Mouse (Mus musculus) limb, embryonic 13.5 days (tissue): ENCODE data around the gene Habp2. TPM values are rescaled to one million over a fixed set of nuclear protein-coding genes. Genes with fewer than 3 reads are reported as not detected.

Source experiments
- ATAC-seq: fragments of 200-750 bp; cut with Nextera tagmentation; 2 replicates; pipeline ENCODE4 v1.8.0; 2017; ENCODE audit warnings: low read depth, moderate number of reproducible peaks, moderate TSS enrichment; ENCODE audit not compliant: low FRiP score
- H3K27ac ChIP-seq: fragments of 300-500 bp; sonication (generic); 2 replicates; pipeline ENCODE4 v1.5.1; 2015; ENCODE audit warnings: inconsistent platforms, mild to moderate bottlenecking, moderate library complexity
- H3K27me3 ChIP-seq: fragments of 300-500 bp; sonication (generic); 2 replicates; pipeline ENCODE4 v1.6.1; 2015; ENCODE audit warnings: mild to moderate bottlenecking, inconsistent platforms
- H3K36me3 ChIP-seq: fragments of 300-500 bp; sonication (generic); 2 replicates; pipeline ENCODE4 v1.6.1; 2015; ENCODE audit warnings: inconsistent platforms, mild to moderate bottlenecking, moderate library complexity
- H3K4me1 ChIP-seq: fragments of 300-500 bp; sonication (generic); 2 replicates; pipeline ENCODE4 v1.6.1; 2015; ENCODE audit warnings: inconsistent platforms
- H3K4me2 ChIP-seq: fragments of 300-500 bp; sonication (generic); replicated peaks from 2 replicates; pipeline ENCODE4 v1.6.1; 2015; ENCODE audit warnings: inconsistent platforms, mild to moderate bottlenecking, moderate library complexity
- H3K4me3 ChIP-seq: fragments of 300-500 bp; sonication (generic); 2 replicates; pipeline ENCODE4 v1.5.1; 2015; ENCODE audit warnings: moderate library complexity, mild to moderate bottlenecking, inconsistent platforms
- H3K9ac ChIP-seq: fragments of 300-500 bp; sonication (generic); 2 replicates; pipeline ENCODE4 v1.6.1; 2015; ENCODE audit warnings: mild to moderate bottlenecking, inconsistent platforms
- H3K9me3 ChIP-seq: fragments of 300-500 bp; sonication (generic); 2 replicates; pipeline ENCODE4 v1.6.1; 2016; ENCODE audit warnings: inconsistent platforms
- WGBS: fragments of 180-500 bp; shearing (Covaris S2); methylation state at CpG from one replicate; pipeline ENCODE4 v1.1.7; 2015; 5-methylcytosine and 5-hydroxymethylcytosine counted together
- polyA plus RNA-seq: library from polyadenylated mRNA; unstranded; fragments of >200 nt; fragmentation: Nextera tagmentation; extraction: Ambion mirVana; gene quantifications from 2 replicates; pipeline ENCODE4 v1.2.1, GENCODE M21; 2015

Habp2 gene
- polyA plus RNA-seq = 0.10 and 0.23 TPM in 2 replicates

- no peak within 1 kb of the TSS for H3K27ac ChIP-seq
- H3K4me2 ChIP-seq = no peak within 1 kb of the TSS
- no peak within 1 kb of the TSS for H3K4me3 ChIP-seq
- no peaks in the 10 kb centered on the region for H3K9me3 ChIP-seq
- no peak for ATAC-seq
- peaks cover 22% of the 10 kb centered on the region for H3K4me1 ChIP-seq
- no peaks in the 10 kb centered on the region for H3K36me3 ChIP-seq
- WGBS = 79% methylated on average over 7 of the region's 7 CpGs
- no peaks in the 10 kb centered on the region; the same call in 1 of the 2 replicates for H3K27me3 ChIP-seq
- H3K9ac ChIP-seq = no peak within 1 kb of the TSS
These were observed at the start of gene Habp2 for GRCm38 (mm10) chr19:56286866-56287265. Gene Habp2 (plus strand): TSS chr19:56287137.

GRCm38 (mm10) chr19:56238501-56238900 is 48.4 kb upstream of the Habp2 start:
- H3K4me2 ChIP-seq = no peak overlapping the region
- H3K9ac ChIP-seq = no peak overlapping the region
- H3K36me3 ChIP-seq = no peaks in the 10 kb centered on the region
- WGBS = 71% methylated on average over 4 of the region's 4 CpGs
- no peaks in the 10 kb centered on the region for H3K27me3 ChIP-seq
- no peak overlapping the region for H3K4me3 ChIP-seq
- no peak for ATAC-seq
- no peak overlapping the region for H3K27ac ChIP-seq
- no peaks in the 10 kb centered on the region for H3K9me3 ChIP-seq
- peaks cover 20% of the 10 kb centered on the region for H3K4me1 ChIP-seq

- Histone ChIP-seq H3K27me3 (0 out of 2 replicates have a peak, but pooled peaks cover under 1% of the 10 kb centered on the region), H3K9ac (no peak overlapping the region), H3K27ac (no peak overlapping the region), H3K4me2 (no peak overlapping the region), H3K36me3 (no peaks in the 10 kb centered on the region), H3K9me3 (no peaks in the 10 kb centered on the region), H3K4me1 (peaks cover 9% of the 10 kb centered on the region; the same call in 1 of the 2 replicates), H3K4me3 (no peak overlapping the region)
- ATAC-seq = no peak
- 60% methylated on average over 5 of the region's 5 CpGs for WGBS
These were observed 41.7 kb upstream of the Habp2 start for GRCm38 (mm10) chr19:56245201-56245600.

- no peak overlapping the region for H3K9ac ChIP-seq
- H3K27ac ChIP-seq = no peak overlapping the region
- no peaks in the 10 kb centered on the region for H3K9me3 ChIP-seq
- no peak overlapping the region for H3K4me2 ChIP-seq
- no peak; the same call in 1 of the 2 replicates for ATAC-seq
- H3K4me1 ChIP-seq = peaks cover 10% of the 10 kb centered on the region; the same call in 1 of the 2 replicates
- WGBS = 66% methylated on average over 4 of the region's 4 CpGs
- no peak overlapping the region for H3K4me3 ChIP-seq
- no peaks in the 10 kb centered on the region for H3K36me3 ChIP-seq
- H3K27me3 ChIP-seq = peaks cover 18% of the 10 kb centered on the region; the same call in 1 of the 2 replicates
These were observed 34.1 kb upstream of the Habp2 start for GRCm38 (mm10) chr19:56252815-56253214.

GRCm38 (mm10) chr19:56253271-56253670 is 33.7 kb upstream of the Habp2 start:
- no peaks in the 10 kb centered on the region for H3K36me3 ChIP-seq
- no peaks in the 10 kb centered on the region for H3K9me3 ChIP-seq
- H3K9ac ChIP-seq = no peak overlapping the region
- H3K27ac ChIP-seq = no peak overlapping the region
- WGBS = 66% methylated on average over 10 of the region's 10 CpGs
- peaks cover 10% of the 10 kb centered on the region; the same call in 1 of the 2 replicates for H3K4me1 ChIP-seq
- H3K4me2 ChIP-seq = no peak overlapping the region
- H3K27me3 ChIP-seq = peaks cover 18% of the 10 kb centered on the region; the same call in 1 of the 2 replicates
- no peak for ATAC-seq
- no peak overlapping the region for H3K4me3 ChIP-seq

- Histone ChIP-seq H3K4me1 (peaks cover 10% of the 10 kb centered on the region; the same call in 1 of the 2 replicates), H3K27ac (no peak overlapping the region), H3K9ac (no peak overlapping the region), H3K4me3 (no peak overlapping the region), H3K36me3 (no peaks in the 10 kb centered on the region), H3K4me2 (no peak overlapping the region), H3K9me3 (no peaks in the 10 kb centered on the region), H3K27me3 (peaks cover 20% of the 10 kb centered on the region; the same call in 1 of the 2 replicates)
- WGBS = 54% methylated on average over 7 of the region's 7 CpGs
- no peak for ATAC-seq
These were observed 32.2 kb upstream of the Habp2 start for GRCm38 (mm10) chr19:56254751-56255150.

- H3K4me3 ChIP-seq = no peak overlapping the region
- H3K36me3 ChIP-seq = no peaks in the 10 kb centered on the region
- H3K27me3 ChIP-seq = peaks cover 17% of the 10 kb centered on the region; the same call in 1 of the 2 replicates
- H3K4me1 ChIP-seq = peaks cover 10% of the 10 kb centered on the region; the same call in 1 of the 2 replicates
- H3K4me2 ChIP-seq = no peak overlapping the region
- H3K9ac ChIP-seq = no peak overlapping the region
- no peak overlapping the region for H3K27ac ChIP-seq
- H3K9me3 ChIP-seq = no peaks in the 10 kb centered on the region
- no peak for ATAC-seq
- WGBS = 11% methylated on average over 3 of the region's 3 CpGs
These were observed 31.4 kb upstream of the Habp2 start for GRCm38 (mm10) chr19:56255506-56255905.

GRCm38 (mm10) chr19:56256235-56256634 is 30.7 kb upstream of the Habp2 start:
- no peak for ATAC-seq
- peaks cover 6% of the 10 kb centered on the region; the same call in 1 of the 2 replicates for H3K4me1 ChIP-seq
- H3K4me3 ChIP-seq = no peak overlapping the region
- no peak overlapping the region for H3K27ac ChIP-seq
- no peak overlapping the region for H3K4me2 ChIP-seq
- no peak overlapping the region for H3K9ac ChIP-seq
- H3K36me3 ChIP-seq = no peaks in the 10 kb centered on the region
- H3K9me3 ChIP-seq = no peaks in the 10 kb centered on the region
- 50% methylated on average over 1 of the region's 1 CpGs for WGBS
- peaks cover 9% of the 10 kb centered on the region; the same call in 1 of the 2 replicates for H3K27me3 ChIP-seq

- H3K4me1 ChIP-seq = peaks cover 1% of the 10 kb centered on the region; the same call in 1 of the 2 replicates
- no peaks in the 10 kb centered on the region for H3K36me3 ChIP-seq
- H3K9me3 ChIP-seq = no peaks in the 10 kb centered on the region
- H3K27ac ChIP-seq = no peak overlapping the region
- H3K27me3 ChIP-seq = peaks cover 11% of the 10 kb centered on the region; the same call in 1 of the 2 replicates
- H3K4me2 ChIP-seq = no peak overlapping the region
- 100% methylated on average over 1 of the region's 1 CpGs for WGBS
- no peak overlapping the region for H3K4me3 ChIP-seq
- no peak for ATAC-seq
- no peak overlapping the region for H3K9ac ChIP-seq
These were observed 30.2 kb upstream of the Habp2 start for GRCm38 (mm10) chr19:56256741-56257140.

- 86% methylated on average over 14 of the region's 14 CpGs for WGBS
- no peaks in the 10 kb centered on the region for H3K4me1 ChIP-seq
- H3K4me3 ChIP-seq = no peak overlapping the region
- H3K27me3 ChIP-seq = 0 out of 2 replicates have a peak, but pooled peaks cover 7% of the 10 kb centered on the region
- no peaks in the 10 kb centered on the region for H3K36me3 ChIP-seq
- no peak for ATAC-seq
- H3K9me3 ChIP-seq = no peaks in the 10 kb centered on the region
- H3K27ac ChIP-seq = no peak overlapping the region
- H3K9ac ChIP-seq = no peak overlapping the region
- H3K4me2 ChIP-seq = no peak overlapping the region
These were observed 23.2 kb upstream of the Habp2 start for GRCm38 (mm10) chr19:56263696-56264095.

- no peak overlapping the region for H3K9ac ChIP-seq
- no peak for ATAC-seq
- H3K9me3 ChIP-seq = no peaks in the 10 kb centered on the region
- no peak overlapping the region for H3K4me2 ChIP-seq
- no peaks in the 10 kb centered on the region for H3K36me3 ChIP-seq
- H3K4me1 ChIP-seq = no peaks in the 10 kb centered on the region
- whole genome bisulfite sequencing = 40% methylated on average over 3 of the region's 4 CpGs
- H3K27me3 ChIP-seq = 0 out of 2 replicates have a peak, but pooled peaks cover 4% of the 10 kb centered on the region
- H3K27ac ChIP-seq = no peak overlapping the region
- no peak overlapping the region for H3K4me3 ChIP-seq
These were observed 22.8 kb upstream of the Habp2 start for GRCm38 (mm10) chr19:56264175-56264574.

GRCm38 (mm10) chr19:56265149-56265548 is 21.8 kb upstream of the Habp2 start:
- no peaks in the 10 kb centered on the region for H3K36me3 ChIP-seq
- no peaks in the 10 kb centered on the region for H3K4me1 ChIP-seq
- H3K4me2 ChIP-seq = no peak overlapping the region
- no peaks in the 10 kb centered on the region for H3K9me3 ChIP-seq
- H3K9ac ChIP-seq = no peak overlapping the region
- no peak overlapping the region for H3K27ac ChIP-seq
- 0 out of 2 replicates have a peak, but pooled peaks cover 4% of the 10 kb centered on the region for H3K27me3 ChIP-seq
- no peak for ATAC-seq
- H3K4me3 ChIP-seq = no peak overlapping the region
- 79% methylated on average over 5 of the region's 5 CpGs for WGBS

- Histone ChIP-seq H3K27ac (no peak overlapping the region), H3K36me3 (no peaks in the 10 kb centered on the region), H3K4me3 (no peak overlapping the region), H3K4me2 (no peak overlapping the region), H3K9me3 (no peaks in the 10 kb centered on the region), H3K4me1 (no peaks in the 10 kb centered on the region), H3K27me3 (peaks cover 5% of the 10 kb centered on the region; the same call in 1 of the 2 replicates), H3K9ac (no peak overlapping the region)
- 88% methylated on average over 8 of the region's 8 CpGs for WGBS
- ATAC-seq = no peak
These were observed 14.9 kb upstream of the Habp2 start for GRCm38 (mm10) chr19:56272081-56272480.
